Mouse (Mus musculus) macrophage (primary cell): ENCODE measurements around the gene Cdca8. TPM values are rescaled to one million over a fixed set of nuclear protein-coding genes. Genes with fewer than 3 reads are reported as not detected.

ENCODE experiments used
- H3K27ac ChIP-seq: fragments of 350-480 bp; formaldehyde crosslinking; 2 replicates; pipeline ENCODE4 v1.9.0; 2021
- H3K36me3 ChIP-seq: fragments of 350-480 bp; formaldehyde crosslinking; 2 replicates; pipeline ENCODE4 v1.9.0; 2021; ENCODE audit errors: inconsistent target
- H3K4me3 ChIP-seq: fragments of 350-480 bp; formaldehyde crosslinking; 2 replicates; pipeline ENCODE4 v1.9.0; 2021; ENCODE audit errors: inconsistent target
- H3K79me2 ChIP-seq: fragments of 350-480 bp; formaldehyde crosslinking; 2 replicates; pipeline ENCODE4 v1.9.0; 2021; ENCODE audit errors: inconsistent target
- WGBS: methylation state at CpG from one replicate; pipeline ENCODE4 v1.1.7; 2026; ENCODE audit warnings: inconsistent platforms; ENCODE audit not compliant: missing documents; 5-methylcytosine and 5-hydroxymethylcytosine counted together
- polyA plus RNA-seq: library from polyadenylated mRNA; stranded (reverse); fragments of 250-400 nt; gene quantifications from 3 replicates; pipeline ENCODE4 v1.2.4, GENCODE M21; 2018; ENCODE audit warnings: inconsistent platforms

The Cdca8 gene
- polyA plus RNA-seq, 1 experiment from 2014 or later, result 19.0 TPM

DNA sequence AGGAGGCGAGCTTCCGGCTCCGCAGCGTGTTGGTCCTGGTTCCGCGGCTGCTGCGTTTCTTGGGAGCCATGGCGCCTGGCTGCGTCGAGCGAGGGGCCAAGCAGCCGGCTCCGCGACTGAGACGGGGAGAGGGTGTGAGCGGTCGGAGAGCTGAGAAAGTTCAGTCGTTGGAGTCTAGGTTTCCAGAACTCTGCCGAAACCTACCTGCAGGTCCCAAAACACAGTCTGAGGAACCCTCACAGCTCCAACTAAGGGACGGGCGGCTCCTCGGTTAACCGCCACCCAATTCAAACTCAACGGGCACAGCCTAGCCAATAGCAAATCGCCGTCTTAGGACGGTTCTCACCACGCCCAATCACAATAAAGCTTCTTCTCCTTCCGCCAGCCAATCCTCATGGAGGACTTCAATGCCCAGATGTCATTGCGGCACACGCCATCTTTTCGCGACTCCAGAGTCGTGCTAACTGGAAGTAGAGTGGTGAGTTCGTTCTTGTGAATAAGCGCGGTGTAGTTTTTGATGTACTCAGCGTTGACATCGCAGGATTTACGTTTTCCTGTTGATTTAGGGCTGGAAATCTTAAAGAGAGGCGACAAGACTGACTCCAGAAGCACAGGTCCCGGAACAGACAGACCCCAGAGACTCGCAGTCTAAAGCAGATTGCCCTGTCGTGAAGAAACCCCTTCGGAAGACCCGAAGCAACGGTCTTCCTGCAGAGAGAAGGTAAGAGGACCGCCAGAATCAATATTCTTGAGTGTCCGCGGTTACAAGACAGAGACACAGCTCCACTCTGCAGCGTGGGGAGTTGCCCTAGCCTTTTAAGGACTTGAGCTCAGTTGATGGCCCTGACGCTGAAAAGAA, 2.3 kb downstream of the Cdca8 start, which contains the start of gene 9930104L06Rik:
Gene 9930104L06Rik, plus strand, starts transcription at position 436 of the 859 bp plus-strand sequence.
- WGBS, result under 1% methylated on average over 52 of the region's 52 CpGs
- H3K4me3 ChIP-seq, result peak within 1 kb of the TSS; percentile 97
- peaks cover 37% of the 10 kb centered on the region for H3K79me2 ChIP-seq
- peaks cover 17% of the 10 kb centered on the region; the same call in 1 of the 2 replicates for H3K36me3 ChIP-seq
- H3K27ac ChIP-seq, result peak within 1 kb of the TSS; percentile 60

DNA sequence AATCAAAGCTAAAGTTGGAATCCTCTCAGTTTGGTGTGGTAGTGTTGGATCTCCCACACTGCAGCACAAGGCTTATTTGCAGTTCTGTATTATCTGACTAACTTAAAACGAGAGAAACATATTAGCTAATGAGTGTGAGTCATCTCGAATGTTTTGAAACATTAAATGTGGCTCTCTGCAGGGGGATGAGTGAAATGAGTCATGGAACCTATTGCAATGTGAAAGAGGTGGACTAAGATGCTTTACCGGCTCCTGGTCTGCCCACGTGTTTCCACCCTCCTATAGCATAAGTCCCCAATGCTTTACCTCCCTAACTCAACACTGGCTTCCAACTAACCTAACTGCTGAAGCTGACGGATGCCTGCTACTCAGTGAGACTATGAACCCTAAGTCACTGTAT, 11.0 kb downstream of the Cdca8 start:
- 47% methylated on average over 5 of the region's 5 CpGs for WGBS
- no peak overlapping the region for H3K27ac ChIP-seq
- no peak overlapping the region for H3K4me3 ChIP-seq
- peaks cover 7% of the 10 kb centered on the region; the same call in 1 of the 2 replicates for H3K36me3 ChIP-seq
- H3K79me2 ChIP-seq, result peaks cover 43% of the 10 kb centered on the region

DNA sequence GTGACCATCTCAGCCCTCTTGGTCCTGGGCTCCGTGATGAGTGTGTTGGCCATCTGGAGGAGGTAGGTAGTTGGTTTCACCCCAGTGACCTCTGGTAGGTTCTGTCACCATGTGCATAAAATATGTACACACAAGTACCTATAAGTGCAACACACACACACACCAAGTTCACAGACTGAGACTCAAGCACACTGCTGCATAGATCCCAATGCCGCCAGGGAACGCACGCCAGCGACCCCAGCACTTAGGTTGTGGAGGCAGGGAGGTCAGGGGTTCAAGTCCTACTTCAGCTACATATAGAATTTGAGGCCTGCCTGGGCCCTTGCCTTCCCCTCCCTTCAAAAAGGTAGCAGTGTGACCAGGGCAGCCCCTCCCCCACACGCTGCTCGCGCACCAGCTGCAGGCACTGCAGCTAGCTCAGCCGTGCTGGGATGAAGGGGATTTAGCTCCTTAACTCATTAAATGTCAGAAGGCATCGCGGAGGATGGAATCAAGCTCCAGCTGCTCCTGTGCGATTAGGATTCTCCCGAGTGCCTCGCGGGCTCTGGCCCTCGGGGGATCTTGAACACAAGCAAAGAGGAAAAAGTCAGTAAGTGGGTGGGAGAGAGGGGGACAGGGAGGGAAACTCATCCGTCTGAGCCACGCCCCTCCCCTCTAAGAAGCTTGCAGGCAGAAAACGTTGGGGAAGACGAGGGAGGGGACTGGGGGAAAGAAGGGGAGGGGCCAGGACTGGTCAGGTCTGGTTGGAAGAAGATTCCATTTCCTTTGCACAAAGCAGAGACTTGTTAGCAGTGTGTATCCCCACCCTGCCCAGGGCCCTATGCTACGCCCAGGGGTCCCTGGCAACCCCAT, 32.9 kb downstream of the Cdca8 start:
- Histone ChIP-seq H3K79me2 (no peaks in the 10 kb centered on the region), H3K36me3 (no peaks in the 10 kb centered on the region), H3K4me3 (no peak overlapping the region), H3K27ac (no peak overlapping the region)
- 27% methylated on average over 21 of the region's 21 CpGs for WGBS

DNA sequence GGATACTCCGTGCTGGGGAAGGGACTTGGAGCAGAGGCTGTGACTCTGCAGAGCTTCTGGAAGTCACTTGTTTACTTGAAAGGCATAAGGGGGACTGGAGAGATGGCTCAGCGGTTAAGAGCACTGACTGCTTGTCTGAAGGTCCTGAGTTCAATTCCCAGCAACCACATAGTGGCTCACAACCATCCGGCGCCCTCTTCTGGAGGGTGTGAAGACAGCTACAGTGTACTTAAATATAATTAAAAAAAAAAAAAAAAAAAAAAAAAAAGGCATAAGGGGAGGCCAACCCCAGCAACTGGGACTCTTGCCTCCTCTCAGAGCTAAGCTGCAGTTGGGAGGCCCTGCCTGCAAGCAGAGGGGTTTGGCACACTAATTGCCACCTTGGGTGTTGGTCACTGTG, 33.7 kb downstream of the Cdca8 start:
- H3K79me2 ChIP-seq, result no peaks in the 10 kb centered on the region
- WGBS, result 56% methylated on average over 4 of the region's 4 CpGs

DNA sequence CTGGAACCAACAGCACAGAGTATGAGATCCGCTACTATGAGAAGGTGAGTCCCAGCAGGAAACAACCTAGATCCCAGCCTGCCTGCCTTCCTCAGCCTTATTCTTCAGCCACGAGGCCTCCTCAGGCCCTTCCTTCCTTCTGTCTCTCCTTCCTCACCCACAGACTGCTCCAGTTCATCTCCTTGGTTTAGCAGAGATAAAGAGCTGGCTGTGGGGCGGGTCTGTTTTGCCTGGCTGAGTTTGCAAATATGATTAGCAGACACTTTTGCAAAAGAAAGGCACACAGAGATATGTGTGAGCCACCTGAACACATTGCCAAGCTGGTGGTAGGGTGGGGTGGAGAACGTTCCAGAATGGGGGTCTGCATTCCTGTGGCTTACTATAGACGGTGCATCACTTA, 39.2 kb downstream of the Cdca8 start:
- no peak overlapping the region for H3K4me3 ChIP-seq
- no peaks in the 10 kb centered on the region for H3K36me3 ChIP-seq
- no peaks in the 10 kb centered on the region for H3K79me2 ChIP-seq
- 70% methylated on average over 5 of the region's 5 CpGs for WGBS
- no peak overlapping the region for H3K27ac ChIP-seq

More for the DNA sequence above, 33.7 kb downstream of the Cdca8 start:
- Histone ChIP-seq H3K36me3 (no peaks in the 10 kb centered on the region), H3K27ac (no peak overlapping the region), H3K4me3 (no peak overlapping the region)

DNA sequence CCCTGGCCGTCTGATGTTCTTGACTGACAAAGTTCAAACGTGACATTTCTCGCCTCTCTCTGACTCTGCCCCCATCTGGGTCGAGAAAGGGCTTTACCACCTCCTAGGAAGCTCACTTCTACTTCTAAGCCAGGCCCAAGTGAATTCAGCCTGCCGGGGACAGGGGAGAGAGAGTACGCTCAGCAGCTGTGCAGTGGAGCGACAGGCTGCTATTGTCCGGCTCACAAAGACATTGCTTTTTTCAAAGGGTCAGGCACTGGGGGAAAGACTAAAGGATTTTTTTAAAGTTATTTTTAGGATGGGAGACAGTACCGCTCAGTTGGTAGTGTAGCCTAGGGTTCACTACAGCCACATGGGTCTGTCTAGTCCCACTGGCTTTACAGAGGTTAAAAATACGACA, 40.7 kb downstream of the Cdca8 start:
- no peak overlapping the region for H3K27ac ChIP-seq
- 78% methylated on average over 10 of the region's 10 CpGs for WGBS
- H3K79me2 ChIP-seq, result no peaks in the 10 kb centered on the region
- no peaks in the 10 kb centered on the region for H3K36me3 ChIP-seq
- no peak overlapping the region for H3K4me3 ChIP-seq

DNA sequence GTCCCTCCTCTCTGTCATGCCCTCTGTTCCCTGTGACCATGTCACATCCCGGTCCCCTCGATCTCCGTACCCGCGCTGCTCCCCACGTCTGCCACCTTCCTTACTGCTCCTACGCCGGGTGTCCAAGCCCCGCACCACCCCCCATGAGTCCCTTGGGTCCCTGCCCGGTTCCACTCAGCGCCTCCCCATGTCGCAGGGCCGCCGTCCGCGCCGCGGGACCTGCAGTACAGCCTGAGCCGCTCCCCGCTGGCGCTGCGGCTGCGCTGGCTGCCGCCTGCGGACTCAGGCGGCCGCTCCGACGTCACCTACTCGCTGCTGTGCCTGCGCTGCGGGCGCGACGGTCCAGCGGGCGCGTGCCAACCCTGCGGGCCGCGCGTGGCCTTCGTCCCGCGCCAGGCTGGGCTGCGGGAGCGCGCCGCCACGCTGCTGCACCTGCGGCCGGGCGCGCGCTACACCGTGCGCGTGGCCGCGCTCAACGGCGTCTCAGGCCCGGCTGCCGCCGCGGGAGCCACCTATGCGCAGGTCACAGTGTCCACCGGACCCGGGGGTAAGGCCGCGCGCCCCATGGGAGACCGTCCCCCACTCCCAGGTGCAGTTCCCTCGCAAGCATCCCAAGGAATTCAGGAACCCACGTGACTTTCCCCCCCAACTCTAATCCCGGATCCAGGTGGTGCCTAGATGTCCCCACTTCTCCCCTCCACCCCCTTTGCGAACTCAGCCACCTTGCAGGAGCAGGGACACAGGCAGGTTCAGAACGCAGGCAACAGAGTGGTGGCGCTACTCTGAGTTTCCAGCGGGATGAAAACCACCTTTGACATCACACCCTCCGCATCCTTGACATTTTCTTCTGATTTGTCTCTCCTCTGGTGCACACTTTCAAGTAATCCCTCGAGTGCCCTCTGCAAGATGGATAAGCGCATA, 44.3 kb downstream of the Cdca8 start:
- H3K79me2 ChIP-seq, result no peaks in the 10 kb centered on the region
- no peaks in the 10 kb centered on the region for H3K36me3 ChIP-seq
- no peak overlapping the region for H3K27ac ChIP-seq
- H3K4me3 ChIP-seq, result no peak overlapping the region
- 3% methylated on average over 76 of the region's 83 CpGs for WGBS

DNA sequence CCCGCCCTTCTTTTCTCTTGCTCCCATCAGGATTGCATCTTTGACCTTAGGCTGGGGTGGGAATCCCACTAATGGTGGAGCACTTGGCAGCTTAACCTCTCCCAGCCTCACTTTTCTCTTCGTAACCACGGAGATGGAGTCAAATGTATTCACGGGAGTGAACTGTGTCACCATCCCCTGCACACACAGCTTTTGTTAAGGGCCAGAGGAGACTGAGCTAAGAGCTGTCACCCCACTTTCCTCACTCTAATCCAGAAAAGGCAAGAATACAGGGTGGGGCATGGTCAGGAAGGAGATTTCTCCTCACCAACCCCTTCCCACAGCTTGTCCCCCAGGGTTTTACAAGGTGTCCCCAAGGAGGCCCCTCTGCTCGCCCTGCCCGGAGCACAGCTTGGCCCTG, 45.3 kb downstream of the Cdca8 start:
- Histone ChIP-seq H3K27ac (no peak overlapping the region), H3K79me2 (no peaks in the 10 kb centered on the region), H3K4me3 (no peak overlapping the region), H3K36me3 (no peaks in the 10 kb centered on the region)
- WGBS, result 57% methylated on average over 6 of the region's 6 CpGs

DNA sequence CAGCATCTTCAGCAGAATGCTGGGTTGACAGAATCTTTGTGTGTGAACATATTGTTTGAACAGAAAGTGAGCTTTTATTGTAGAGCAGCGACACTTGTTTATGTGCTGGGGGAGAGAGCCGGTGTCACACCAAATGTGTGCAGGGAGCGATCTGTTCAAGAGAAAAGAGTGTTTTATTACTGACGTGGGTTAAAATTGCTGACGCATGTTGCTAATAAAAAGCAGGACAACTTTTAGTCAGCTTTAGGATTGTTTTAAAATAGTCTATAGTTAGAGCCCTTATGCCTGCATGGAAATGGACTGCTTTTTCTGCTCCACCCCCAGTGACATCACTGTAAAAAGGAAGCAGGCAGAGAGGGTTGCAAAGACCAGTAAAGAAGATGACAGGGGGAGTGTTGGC, 48.3 kb downstream of the Cdca8 start:
- H3K36me3 ChIP-seq, result no peaks in the 10 kb centered on the region
- no peaks in the 10 kb centered on the region for H3K79me2 ChIP-seq
- WGBS, result 74% methylated on average over 5 of the region's 5 CpGs
- H3K4me3 ChIP-seq, result no peak overlapping the region
- no peak overlapping the region for H3K27ac ChIP-seq

DNA sequence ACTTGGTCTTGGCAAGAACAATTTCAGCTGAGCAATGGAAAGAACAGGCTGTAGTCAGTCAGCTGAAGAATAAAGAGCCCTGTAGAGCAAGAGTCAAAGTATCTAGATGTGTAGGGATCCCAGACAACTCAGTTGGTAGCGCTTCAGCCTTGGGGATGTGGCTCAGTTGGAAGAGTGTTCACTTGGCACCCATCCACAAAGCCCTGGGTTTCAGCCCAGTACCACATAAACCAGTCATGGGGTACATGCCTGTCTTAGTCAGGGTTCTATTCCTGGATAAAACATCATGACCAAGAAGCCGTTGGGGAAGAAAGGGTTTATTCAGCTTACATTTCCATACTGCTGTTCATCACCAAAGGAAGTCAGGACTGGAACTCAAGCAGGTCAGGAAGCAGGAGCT, 49.2 kb downstream of the Cdca8 start:
- H3K36me3 ChIP-seq, result no peaks in the 10 kb centered on the region
- whole genome bisulfite sequencing, result 97% methylated on average over 2 of the region's 2 CpGs
- H3K27ac ChIP-seq, result no peak overlapping the region
- no peak overlapping the region for H3K4me3 ChIP-seq
- no peaks in the 10 kb centered on the region for H3K79me2 ChIP-seq

DNA sequence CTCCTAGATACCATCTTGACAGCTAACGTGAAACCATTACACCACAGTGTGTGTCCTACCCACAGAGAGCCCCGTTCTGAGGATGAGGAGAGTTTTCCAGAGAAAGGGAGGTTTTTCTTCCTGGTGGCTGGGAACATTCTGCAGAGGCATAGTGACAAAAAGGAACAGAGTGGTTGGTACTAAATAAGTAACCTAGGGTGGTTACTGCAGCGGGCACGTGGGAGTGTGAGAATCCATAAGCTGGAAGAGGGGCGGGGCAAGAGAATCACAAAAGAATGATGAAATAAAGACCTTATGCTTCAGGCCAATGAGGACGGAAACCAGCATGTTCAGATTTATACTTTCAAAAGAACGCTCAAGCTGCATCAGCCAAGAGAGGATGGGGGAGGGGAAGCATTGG, 50.4 kb downstream of the Cdca8 start:
- H3K27ac ChIP-seq, result no peak overlapping the region
- H3K36me3 ChIP-seq, result no peaks in the 10 kb centered on the region
- no peaks in the 10 kb centered on the region for H3K79me2 ChIP-seq
- H3K4me3 ChIP-seq, result no peak overlapping the region
- 81% methylated on average over 7 of the region's 7 CpGs for WGBS

DNA sequence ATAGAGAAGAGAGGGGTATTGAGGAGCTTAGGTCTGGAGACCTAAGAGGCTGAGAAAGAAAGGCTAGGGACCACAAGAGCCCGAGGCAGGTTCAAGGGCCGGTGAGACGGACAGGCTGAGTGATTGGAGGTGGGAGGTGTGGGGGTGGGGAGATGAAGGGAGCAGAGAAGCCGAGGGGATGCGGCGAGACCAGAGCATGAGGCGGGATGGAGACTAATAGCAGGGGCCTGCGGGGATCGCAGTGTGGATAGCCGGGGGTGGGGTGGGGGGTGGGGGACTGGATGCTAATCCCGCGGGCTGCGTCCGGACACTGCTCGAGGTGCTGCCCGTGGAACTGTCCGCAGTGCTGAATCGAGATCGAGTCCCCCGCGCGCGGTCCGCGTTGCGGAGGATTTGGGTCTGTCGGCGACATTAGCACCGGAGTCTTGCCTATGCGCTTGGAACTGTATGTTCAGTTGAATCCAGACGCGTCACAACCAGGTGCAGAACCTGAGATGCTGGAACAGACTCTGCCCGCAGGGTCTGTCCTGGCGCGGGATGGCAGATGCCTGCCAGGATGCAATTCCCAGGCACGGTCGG, 56.9 kb downstream of the Cdca8 start:
- Histone ChIP-seq H3K4me3 (no peak overlapping the region), H3K27ac (no peak overlapping the region), H3K79me2 (no peaks in the 10 kb centered on the region), H3K36me3 (no peaks in the 10 kb centered on the region)
- 5% methylated on average over 37 of the region's 37 CpGs for WGBS

DNA sequence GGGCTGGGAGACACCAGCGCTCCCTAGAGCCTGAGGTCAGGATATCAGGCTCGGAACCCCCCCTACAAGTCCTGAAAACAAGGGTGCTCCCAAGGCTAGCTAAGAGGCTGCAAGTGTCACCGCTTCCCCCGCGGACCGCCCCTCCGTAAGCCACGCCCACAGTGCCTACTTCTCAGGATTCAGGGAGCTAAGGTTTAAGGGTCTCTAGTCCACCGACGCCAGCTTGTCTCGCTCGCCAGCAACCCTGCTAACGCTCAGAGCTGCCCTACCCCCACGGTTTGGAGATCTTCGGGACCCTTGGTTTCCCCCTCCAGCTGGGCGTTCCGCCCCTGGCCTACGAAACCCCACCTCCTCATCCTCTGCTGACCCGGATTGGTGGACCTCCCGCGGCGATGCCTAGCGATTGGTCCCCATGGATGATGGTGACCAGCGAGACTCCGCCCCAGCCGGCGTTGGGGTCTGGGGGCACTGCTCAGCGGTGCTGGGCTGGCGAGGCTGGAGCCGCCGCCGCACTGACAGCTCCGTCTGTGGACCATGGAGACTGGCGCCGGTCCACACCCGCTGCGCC, 57.7 kb downstream of the Cdca8 start:
- Histone ChIP-seq H3K4me3 (no peak overlapping the region), H3K36me3 (no peaks in the 10 kb centered on the region), H3K79me2 (no peaks in the 10 kb centered on the region), H3K27ac (no peak overlapping the region)
- 5% methylated on average over 37 of the region's 37 CpGs for WGBS

DNA sequence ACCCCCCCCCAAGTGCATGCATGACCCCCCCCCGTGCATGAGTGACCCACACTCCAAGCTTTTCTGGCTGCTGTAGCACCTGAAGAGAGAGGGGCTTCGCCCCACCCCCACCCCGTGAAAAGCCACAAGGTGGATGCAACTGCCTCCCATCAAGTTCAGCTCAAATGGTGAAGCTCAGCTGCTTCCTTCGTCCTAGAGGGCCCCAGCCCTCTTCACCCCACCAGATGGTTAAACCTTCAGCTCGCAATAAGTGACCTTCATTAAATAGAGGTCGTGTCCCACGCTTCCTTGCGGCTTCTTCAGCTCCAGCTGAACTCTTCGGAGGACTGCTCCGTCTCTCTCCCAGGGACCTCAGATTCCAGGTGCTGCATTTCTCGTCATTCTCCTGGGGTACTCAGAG, 58.5 kb downstream of the Cdca8 start, which contains the start of gene Epha10:
Gene Epha10, plus strand, starts transcription at position 301 of the 400 bp plus-strand sequence.
- no peak within 1 kb of the TSS for H3K4me3 ChIP-seq

More for the DNA sequence above, 58.5 kb downstream of the Cdca8 start, which contains the start of gene Epha10:
- Histone ChIP-seq H3K79me2 (no peaks in the 10 kb centered on the region), H3K36me3 (no peaks in the 10 kb centered on the region), H3K27ac (no peak within 1 kb of the TSS)
- 7% methylated on average over 11 of the region's 11 CpGs for WGBS
